Mouse (Mus musculus): ENCODE results near the gene S100b.

DNA sequence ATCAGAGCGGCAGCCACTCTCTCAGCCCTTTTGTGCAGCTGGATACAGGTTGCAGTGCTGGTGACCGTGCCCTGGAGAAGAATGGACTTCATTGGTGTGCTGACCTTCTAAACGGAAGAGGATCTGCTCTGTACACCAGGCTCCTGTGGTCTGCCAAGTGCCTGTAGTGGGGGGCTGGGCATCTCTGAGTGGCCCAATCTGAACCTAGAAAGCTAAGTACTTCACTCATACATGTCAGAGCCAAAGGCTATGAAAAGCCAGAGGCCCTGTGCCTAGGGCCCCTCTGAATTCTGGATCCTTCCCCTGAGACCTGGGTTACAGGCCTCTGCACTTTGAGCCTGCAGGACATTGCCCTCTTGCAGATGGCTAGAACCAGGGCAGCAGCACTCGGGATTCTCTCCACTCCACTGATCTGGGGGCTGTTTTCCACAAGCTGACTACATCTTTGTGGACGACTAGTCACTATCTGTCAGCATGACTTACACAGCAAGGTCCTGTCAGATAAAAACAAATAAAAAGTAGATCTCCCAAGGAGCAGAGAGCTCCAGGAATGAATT, 25.0 kb downstream of the S100b start:
- TF ChIP-seq CTCF (IDR thresholded peaks at IDR 0.05; ENCODE audit: insufficient read depth, low read length) (no peak), POLR2A (IDR thresholded peaks at IDR 0.05; ENCODE audit: borderline replicate concordance, extremely low read depth, low read depth, low read length) (no peak)

All from lung, adult 2 months (tissue).